Mouse (Mus musculus): ENCODE measurements around the gene Kcna1.

DNA sequence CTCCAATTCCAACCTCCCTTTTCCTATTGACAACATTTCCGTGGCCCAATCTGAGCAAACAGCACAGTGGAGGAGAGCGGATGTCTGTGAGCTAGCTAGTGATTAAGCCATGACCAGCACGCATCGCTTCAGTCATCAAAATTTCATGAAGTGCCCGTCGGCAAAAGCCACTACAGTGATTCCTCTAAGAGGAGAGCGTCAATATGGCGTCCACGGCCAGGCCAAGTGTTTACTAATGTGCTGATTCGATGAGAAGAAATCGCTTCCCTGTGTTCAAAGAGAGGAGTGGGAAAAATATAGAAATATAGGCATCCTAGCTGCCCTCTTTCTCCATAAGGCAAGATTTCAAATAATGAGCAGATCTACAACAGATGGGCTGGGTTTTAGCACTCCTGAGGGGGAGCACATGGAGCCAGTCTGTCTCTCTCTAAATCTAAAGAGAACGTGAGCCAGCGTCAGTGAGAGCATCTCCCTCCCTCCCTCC, 44.3 kb downstream of the Kcna1 start:
- no peak for TF ChIP-seq CTCF (IDR thresholded peaks at IDR 0.05; ENCODE audit: borderline replicate concordance, insufficient read depth, low read length)
- no peak for TF ChIP-seq POLR2A (IDR thresholded peaks at IDR 0.05; ENCODE audit: low read depth, low read length)

Data from embryonic fibroblast, embryonic 13.5 days (primary cell).